Mouse (Mus musculus) frontal cortex, adult (tissue): ENCODE results near the gene Mrm2.

Experiments
- ATAC-seq: cut with Nextera tagmentation; 2 replicates; pipeline ENCODE4 v1.9.2; 2017; ENCODE audit warnings: mild to moderate bottlenecking, moderate library complexity, mixed read lengths; ENCODE audit not compliant: low TSS enrichment

Mrm2 gene

DNA sequence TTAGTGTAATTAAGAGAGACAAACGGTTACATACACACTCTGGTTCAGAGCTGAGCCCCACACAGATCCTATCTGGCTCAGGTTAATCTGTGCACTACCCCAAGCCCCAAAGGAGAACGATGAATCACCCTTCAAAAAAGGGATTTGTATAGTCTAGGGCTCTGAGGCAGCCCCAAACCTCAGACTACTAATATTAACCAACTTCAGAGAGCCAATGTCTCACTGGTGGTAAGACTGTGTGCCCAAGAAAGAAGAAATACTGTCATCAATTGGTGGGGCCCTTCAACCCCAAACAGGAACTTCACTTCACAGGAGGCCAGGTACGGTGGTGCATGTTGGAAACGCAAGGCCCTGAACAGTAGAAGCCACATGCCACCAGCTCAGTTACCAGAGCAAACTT, 13.5 kb upstream of the Mrm2 start:
- no peak for ATAC-seq

DNA sequence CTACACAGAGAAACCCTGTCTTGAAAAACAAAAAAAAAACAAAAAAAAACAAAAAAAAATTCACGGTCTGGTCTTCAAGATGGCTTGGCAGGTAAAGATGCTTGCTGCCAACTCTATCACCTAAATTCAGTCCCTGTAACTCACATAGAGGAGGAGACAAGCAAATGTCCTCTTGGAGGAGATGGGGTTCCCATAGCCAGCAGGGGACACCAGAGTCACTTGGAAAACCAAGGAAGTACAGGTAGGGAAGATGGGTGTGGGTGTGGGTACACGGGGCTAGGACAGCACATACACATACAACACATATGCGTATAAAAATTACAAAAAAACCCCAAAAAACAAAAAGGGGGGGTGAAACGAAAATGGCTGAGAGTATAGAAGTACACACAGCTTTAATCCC, 11.2 kb upstream of the Mrm2 start:
- ATAC-seq = no peak

DNA sequence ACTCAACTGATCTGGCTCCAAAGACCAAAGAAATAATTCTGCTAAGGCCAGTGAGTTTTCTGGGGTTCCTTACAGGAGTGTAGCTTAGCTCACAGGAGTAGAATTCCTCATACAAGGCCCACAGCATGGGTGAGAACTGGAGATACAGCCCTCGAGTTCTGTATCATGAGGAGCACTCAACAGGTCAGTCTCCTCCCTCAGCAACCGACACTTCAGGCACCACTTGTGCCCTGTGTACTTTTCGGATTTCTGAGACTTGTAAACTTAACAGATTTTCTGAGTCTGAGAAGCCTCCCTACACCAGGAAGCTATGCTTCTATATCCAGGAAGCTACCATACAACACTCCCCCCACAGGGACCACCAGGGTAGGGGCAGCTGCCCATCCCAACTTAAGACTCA, 8.1 kb upstream of the Mrm2 start:
- no peak for ATAC-seq

DNA sequence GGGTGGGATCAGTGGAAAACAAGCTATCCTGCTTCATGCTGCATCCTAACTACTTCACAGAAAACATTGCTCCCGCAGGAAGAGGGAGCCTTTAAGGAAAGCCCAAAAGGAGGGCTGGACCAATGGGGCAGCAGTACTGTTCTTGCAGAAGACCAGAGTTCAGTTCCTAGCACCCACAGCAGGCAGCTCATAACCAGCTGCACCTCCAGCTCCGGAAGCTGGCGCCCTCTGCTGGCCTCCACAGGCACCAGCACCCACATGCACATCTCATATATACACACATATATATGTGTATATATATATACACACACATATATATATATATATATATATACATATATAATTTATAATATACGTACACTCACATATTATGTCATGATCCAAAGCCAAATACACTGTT, 7.1 kb upstream of the Mrm2 start:
- ATAC-seq = no peak

DNA sequence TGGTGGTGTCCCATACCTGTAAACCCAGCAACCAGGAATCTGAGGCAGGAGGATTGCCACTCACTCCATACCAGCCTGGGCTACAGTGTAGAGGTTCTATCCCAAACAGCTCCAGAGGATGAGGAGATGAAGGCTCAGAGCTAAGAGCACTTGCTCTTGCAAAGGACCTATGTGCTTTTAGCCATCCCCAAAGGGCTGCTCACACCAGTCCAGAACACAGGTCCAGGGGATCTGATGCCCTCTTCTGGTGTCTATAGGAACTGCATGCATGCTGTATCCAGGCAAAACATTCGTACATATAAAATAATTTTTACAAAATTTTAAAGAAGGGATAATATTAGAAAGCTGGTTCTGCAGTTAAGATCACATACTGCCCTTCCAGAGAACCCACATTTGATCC, 5.0 kb upstream of the Mrm2 start:
- no peak for ATAC-seq

GRCm38 (mm10) chr5:140333631-140334030, 1.9 kb upstream of the Mrm2 start:
- no peak for ATAC-seq

DNA sequence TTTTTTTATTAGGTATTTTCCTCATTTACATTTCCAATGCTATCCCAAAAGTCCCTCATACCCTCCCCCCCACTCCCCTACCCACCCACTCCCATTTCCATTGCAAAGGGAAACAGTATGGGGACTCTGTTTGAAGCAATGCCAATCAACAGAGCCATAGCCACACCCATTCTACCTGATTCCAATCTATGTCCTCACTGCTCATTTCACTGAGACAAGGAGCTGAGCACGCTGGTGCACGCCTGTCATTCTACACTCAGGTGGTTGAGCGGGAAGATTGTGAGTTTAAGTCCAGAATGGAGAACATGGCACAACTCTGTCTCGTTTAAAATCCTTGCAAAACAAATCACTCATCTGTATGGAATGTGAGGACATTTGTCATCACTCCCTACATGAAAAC, 821 bp upstream of the Mrm2 start:
- ATAC-seq = no peak

DNA sequence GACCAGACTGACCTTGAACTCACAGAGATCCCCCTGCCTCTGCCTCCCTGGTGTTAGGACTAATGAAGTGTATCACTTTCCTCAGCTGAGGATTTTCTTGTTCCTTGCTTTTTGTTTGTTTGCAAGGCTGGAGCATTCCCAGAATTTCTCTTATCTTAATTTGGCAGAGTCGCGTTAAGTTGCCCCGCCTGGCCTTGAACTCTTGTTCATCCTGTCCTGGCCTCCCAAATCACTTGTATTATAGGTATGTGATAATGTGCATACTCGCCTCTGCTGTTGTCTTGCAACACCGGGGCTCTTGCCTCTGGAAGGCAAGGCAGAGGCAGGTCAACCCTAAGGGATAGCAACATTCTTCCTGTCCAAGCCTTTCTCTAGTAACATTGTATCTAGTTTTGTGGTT, 7.6 kb downstream of the Mrm2 start:
- no peak for ATAC-seq

- ATAC-seq = no peak
These were observed 9.7 kb downstream of the Mrm2 start for GRCm38 (mm10) chr5:140321756-140322575.

- peak; percentile 96 for ATAC-seq
These were observed 10.5 kb downstream of the Mrm2 start, which contains the start of the genes Mad1l1 and Nudt1 for GRCm38 (mm10) chr5:140321042-140321755. Mad1l1 (minus strand) TSS chr5:140321552. Nudt1 (plus strand) TSS chr5:140321656.

DNA sequence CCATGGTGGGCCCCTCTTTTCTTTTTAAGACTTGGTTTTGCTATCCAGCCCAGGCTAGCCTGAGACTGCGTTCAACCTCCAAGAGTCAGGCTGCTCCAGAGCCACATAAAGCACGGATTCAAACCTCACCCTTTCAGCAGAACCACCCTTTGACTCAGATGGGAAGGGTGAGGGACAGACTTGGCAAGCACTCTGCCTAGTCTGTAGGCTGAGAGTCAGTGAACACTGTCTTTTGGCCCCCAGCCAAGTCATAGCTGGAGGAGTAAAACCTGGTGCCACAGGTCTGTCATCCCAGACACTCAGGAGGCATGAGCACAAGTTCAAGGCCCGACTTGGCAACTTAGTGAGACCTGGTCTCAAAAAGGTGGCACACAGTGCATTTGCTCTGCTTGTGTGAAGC, 15.0 kb downstream of the Mrm2 start:
- ATAC-seq = no peak

DNA sequence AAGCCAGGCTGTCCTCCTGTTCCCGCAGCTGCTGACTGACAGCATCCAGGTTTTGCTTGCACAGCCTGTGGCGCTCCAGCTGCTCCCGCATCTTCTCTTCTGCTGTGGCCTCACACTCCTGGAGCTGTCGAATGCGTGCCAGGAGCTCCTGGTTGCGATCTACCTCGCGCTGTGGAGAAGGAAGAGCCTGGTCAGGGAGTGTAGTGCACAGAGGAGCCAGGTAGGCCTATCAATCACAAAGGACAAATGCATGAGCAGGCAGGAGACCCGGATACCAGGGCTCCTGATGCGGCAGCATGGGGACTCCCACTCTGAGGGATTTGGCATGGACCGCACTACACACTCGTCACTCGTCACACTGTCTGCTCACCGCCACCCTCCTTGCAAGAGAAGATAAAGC, 24.1 kb downstream of the Mrm2 start:
- ATAC-seq = peak; percentile 34; the same call in 1 of the 2 replicates

- ATAC-seq = no peak
These were observed 25.7 kb downstream of the Mrm2 start for GRCm38 (mm10) chr5:140306016-140306415.

- ATAC-seq = no peak
These were observed 33.4 kb downstream of the Mrm2 start for GRCm38 (mm10) chr5:140298291-140298690.

DNA sequence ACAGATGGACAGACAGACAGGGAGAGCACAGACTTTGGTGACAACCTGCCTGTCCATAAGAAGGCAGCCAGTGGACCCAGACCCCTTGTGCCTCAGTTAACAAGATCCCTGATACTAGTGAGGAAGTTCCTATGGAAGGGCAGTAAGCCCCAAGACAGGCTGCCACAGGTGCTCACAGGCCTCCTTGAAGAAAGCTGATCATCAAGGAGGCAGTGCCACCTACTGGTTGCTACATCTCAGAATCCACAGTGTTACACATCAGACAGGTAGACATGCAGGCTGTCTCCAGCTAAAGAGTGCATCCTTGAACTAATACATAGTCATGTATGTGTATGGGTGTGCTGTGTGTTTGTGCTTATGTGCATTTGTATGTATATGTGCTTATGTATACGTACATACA, 39.5 kb downstream of the Mrm2 start:
- peak; percentile 76; the same call in 1 of the 2 replicates for ATAC-seq

DNA sequence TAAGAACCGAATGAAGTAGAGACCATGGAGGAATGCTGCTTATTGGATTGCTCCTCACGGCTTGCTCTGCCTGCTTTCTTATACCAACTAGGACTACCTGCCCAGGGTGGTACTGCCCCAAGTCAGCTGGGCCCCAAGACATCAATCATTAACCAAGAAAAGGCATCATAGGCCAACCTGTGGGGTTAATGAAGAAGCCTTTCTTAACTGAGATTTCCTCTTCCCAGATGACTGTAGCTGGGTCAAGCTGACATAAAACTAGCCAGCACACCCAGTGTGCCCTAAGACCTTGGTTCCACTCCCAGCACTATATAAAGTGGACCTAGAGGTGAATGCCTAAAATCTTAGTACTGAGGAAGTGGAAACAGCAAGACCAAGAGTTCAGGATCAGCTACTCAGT, 42.5 kb downstream of the Mrm2 start:
- ATAC-seq = no peak

- ATAC-seq = no peak
These were observed 43.4 kb downstream of the Mrm2 start for GRCm38 (mm10) chr5:140288287-140288686.

GRCm38 (mm10) chr5:140284761-140285160, 46.9 kb downstream of the Mrm2 start:
- ATAC-seq = peak; percentile 83; the same call in 1 of the 2 replicates

DNA sequence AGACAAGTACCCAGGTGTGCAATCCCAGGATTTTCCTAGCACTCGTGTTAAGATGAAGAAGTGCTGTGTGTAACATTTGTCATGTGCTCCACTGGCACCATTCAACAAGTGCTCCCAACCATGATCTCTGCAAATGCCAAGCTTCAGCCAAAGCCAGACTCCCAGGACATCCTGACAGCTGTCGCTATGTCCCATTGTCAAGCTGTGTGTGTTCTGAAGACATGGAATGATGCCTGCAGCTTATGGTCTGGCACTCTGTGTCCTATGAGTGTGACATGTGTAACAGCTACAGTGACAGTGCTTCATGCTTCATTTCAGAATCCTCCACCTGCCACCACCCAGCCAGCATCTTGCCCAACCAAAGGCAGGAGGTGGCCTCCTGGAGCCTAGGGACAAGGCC, 47.7 kb downstream of the Mrm2 start:
- ATAC-seq = no peak

DNA sequence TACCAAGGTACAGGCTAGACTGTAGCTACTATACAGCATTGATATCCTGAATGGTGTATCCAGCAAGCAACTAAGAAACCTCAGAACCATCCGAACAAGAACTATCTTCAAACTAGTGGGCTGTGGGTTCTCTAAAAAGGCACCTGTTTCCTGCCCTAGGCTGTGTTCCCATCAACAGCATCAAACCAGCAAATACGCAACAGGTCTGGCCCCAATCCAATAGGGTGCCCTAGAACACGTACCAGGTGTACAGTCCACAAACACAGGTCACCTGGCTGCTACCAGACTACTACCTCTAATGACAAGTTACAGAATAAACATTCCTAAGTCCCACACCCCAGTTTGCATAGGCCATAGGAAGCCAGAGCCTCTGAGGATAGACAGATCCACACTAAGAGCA, 48.8 kb downstream of the Mrm2 start:
- no peak for ATAC-seq

DNA sequence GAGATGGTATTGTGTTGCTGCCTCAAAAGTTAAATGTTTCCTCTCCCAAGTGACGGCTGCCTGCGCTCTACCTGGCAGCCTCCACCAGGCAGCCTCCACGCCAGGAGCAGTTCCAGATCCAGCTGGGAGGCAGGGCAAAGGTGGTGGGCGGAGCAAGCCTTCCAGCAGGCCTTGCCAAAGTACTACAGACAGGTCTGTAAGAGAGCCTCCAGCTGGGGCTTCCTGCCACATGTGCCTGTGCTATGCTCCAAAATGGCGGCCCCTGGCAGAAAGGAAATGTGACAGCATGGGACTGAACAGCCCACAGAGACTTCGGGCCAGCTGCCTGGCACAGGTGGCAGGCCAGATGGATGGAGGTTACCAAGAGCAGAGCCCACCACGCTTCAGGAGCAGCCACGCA, 49.3 kb downstream of the Mrm2 start:
- no peak for ATAC-seq

DNA sequence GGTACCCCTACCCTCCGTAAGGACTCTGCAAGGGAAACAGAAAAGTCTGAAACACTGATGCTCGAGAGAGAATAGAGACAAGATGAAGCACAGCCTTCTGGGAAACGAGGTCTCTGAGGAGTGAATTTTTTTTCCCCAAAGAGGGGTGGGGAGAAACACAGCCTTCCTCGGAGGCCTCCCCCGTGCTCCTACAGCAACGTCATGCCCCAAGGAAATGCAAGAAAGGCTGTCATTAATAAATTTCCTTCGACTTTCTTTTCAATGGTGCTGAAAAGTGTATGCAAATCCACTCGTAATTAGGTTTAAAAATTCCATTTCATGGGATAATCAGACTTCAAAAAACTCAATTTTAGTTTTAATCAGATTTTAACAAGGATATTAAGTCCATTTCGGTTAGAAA, 51.5 kb downstream of the Mrm2 start:
- no peak for ATAC-seq
